Mouse (Mus musculus): ENCODE data around the gene Phactr2.

The Phactr2 gene

DNA sequence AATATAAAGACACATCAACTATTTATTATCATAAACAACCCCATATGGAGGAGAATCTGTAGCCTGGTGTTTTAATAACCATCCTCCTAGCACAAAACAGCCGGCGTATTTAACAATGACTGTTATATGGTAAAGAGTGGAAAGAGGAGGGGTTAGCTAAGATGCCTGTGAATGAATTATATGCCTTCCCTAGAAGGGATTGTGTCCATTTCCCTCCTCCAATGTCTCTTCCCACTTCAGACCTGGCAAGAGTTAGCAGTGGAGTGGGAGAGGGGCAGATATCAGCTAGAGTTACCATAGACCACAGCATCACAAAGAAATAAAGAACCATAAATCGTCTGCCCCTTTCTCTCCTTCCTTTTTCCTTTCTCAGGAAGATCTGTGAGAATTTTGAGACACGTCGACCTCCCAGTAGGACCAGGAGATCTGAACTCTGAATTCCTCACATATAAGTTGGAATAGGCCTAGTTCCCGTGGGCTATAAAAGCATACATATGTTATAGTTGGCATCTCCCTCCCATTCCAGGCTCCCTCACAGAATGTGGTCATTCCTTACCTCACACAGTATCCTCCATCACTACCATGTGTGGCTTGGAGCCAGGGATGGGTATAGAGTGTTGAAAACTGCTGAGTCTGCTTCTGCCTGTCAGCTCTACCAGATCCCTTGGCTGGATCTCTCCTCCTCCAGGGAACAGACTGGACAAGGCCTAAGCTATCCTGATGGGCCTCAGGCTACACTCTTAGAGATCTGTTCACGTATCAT is 25.7 kb downstream of the Phactr2 start:
- no peak for DNase-seq (ENCODE audit: low spot score in 2 of 2)

GRCm38 (mm10) chr10:13446791-13447249 is 27.4 kb downstream of the Phactr2 start:
- peak; percentile 79 to 86 for DNase-seq (ENCODE audit: low spot score in 2 of 2)

- no peak for DNase-seq (ENCODE audit: low spot score in 2 of 2)
Measured at GRCm38 (mm10) chr10:13444257-13444656, 30.0 kb downstream of the Phactr2 start.

- no peak for DNase-seq (ENCODE audit: low spot score in 2 of 2)
Measured at GRCm38 (mm10) chr10:13443647-13444046, 30.6 kb downstream of the Phactr2 start.

- DNase-seq (ENCODE audit: low spot score in 2 of 2): no peak
Measured at GRCm38 (mm10) chr10:13440292-13440691, 33.9 kb downstream of the Phactr2 start.

DNA sequence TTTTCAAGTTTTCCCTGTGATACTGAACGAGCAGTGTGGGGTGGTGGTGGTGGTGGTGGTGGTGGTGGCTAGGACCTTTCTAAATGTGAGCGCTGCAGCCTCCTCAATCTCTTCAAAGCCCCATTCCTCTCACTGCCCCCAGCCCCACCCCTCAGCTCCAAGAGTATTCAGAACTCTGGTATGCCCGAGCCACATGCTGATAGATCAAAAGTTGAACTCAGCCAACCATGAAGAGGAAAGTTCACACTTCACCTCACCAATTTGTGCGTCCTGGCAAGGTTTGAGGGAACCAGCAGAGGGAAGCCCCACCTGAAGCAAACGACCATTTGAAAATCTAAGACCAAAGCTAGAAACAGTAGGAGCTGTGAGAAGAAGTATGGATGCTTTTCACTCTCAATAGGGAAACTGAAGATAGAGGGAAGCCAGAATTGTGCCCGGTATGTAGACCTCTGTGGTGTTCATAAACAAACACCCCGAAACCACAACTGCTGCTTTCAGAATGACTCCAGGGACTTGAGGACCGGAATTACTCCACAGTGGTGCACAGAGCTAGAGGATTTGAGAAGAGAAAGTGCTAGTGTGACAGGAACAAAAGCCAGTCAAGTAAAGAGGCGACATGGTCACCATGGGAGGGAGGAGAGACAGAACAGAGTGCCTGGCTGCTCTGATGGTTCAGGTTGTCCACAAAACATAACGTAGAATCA is 35.9 kb downstream of the Phactr2 start:
- peak; percentile 10 to 16 for DNase-seq (ENCODE audit: low spot score in 2 of 2)

GRCm38 (mm10) chr10:13437011-13437410 is 37.2 kb downstream of the Phactr2 start:
- DNase-seq (ENCODE audit: low spot score in 2 of 2): no peak

- no peak for DNase-seq (ENCODE audit: low spot score in 2 of 2)
Measured at GRCm38 (mm10) chr10:13433016-13433415, 41.2 kb downstream of the Phactr2 start.

- DNase-seq (ENCODE audit: low spot score in 2 of 2): no peak
Measured at GRCm38 (mm10) chr10:13431641-13432540, 42.3 kb downstream of the Phactr2 start.

- DNase-seq (ENCODE audit: low spot score in 2 of 2): peak; percentile 41 to 43
Measured at GRCm38 (mm10) chr10:13429766-13430165, 44.4 kb downstream of the Phactr2 start.

DNA sequence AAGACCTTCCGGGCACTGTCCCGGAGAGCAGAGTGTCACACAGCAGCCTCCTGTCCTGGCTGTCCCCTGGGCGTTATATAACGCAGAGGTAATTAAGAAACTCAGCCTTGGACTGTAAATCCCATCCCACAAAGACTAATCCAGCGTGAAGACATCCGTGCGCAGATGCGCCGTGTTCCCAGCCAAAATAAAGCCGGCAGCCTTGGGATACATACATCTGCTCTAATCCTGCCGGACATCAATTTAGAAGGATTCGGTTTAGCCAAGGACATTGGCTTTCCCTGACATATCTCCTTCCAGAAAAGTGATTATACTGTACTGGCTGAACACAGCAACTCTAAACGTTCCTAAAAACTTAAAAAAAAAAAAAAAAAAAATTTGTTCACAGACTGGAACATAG is 45.0 kb downstream of the Phactr2 start:
- DNase-seq (ENCODE audit: low spot score in 2 of 2): no peak

GRCm38 (mm10) chr10:13428536-13428935 is 45.7 kb downstream of the Phactr2 start:
- DNase-seq (ENCODE audit: low spot score in 2 of 2): no peak

GRCm38 (mm10) chr10:13427599-13427998 is 46.6 kb downstream of the Phactr2 start:
- DNase-seq (ENCODE audit: low spot score in 2 of 2): no peak

DNA sequence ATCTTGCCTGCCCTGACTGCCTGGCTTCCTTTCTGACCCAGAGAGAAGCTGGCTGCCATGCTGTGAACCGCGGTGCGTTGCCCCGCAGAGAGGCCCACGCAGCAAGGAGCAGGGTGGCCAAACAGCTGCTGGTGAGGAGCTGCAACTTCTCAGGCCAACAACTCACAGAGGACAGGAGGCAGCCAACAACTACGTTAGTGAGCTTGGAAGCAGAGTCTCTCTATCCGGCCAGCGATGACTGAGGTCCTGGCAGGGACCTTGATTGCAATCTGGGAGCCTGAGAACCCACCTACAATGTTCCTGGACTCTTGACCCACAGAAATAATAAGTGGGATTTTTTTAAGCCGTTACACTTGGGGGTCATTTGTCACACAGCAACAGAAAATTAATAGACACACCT is 49.0 kb downstream of the Phactr2 start:
- DNase-seq (ENCODE audit: low spot score in 2 of 2): no peak

- no peak for DNase-seq (ENCODE audit: low spot score in 2 of 2)
Measured at GRCm38 (mm10) chr10:13424508-13424907, 49.7 kb downstream of the Phactr2 start.

- DNase-seq (ENCODE audit: low spot score in 2 of 2): no peak
Measured at GRCm38 (mm10) chr10:13424015-13424414, 50.2 kb downstream of the Phactr2 start.

DNA sequence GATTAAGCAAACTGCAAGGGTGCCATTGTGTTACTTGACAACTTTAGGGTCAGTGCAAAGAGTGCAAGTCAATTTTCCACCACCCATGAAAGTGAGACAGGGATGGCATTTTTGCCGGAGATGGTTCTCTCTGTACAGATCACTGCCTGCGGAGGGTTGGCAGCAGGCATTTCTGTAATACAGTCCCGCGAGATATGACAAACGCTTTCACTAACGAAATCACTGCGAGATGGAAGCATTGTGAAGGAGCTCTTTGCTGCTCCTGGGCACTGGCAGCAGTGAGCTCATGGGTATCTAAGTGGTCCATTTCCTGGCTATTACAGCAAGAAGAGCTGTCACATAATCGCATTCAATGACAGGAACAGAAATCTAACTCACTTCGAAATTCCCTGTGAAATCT is 52.1 kb downstream of the Phactr2 start:
- DNase-seq (ENCODE audit: low spot score in 2 of 2): no peak

DNA sequence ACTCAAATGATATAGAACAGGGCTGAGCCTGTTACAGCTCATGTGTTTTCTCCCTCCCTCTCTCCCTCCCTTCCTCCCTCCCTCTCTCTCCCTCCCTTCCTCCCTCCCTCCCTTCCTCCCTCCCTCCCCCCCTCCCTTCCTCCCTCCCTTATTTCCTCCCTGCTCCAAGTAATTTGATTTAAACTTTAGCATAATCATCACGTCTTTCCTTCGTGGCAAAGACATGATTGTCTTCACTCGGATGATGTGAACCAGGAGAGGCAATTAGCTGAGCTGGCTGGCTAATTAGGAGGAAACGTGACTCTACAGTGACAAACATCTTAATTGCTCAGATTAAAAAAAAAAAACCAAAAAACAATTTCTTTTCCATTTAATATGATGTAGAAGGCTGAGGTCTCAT is 55.0 kb downstream of the Phactr2 start:
- no peak for DNase-seq (ENCODE audit: low spot score in 2 of 2)

GRCm38 (mm10) chr10:13415489-13416104 is 58.6 kb downstream of the Phactr2 start:
- no peak for DNase-seq (ENCODE audit: low spot score in 2 of 2)

- DNase-seq (ENCODE audit: low spot score in 2 of 2): peak; percentile 69 to 75
Measured at GRCm38 (mm10) chr10:13412202-13412923, 61.8 kb downstream of the Phactr2 start.

GRCm38 (mm10) chr10:13411056-13411455 is 63.2 kb downstream of the Phactr2 start:
- no peak for DNase-seq (ENCODE audit: low spot score in 2 of 2)
